Mouse (Mus musculus): ENCODE measurements at regions not wholly inside any gene's neighbourhood (a gene's known extent, or its start where the extent isn't known, plus 50 kb on each side); places are given as distances from the start of the nearest gene placed in this dataset.

- DNase-seq (ENCODE audit: low read depth): no peak
Observed at GRCm38 (mm10) chr1:51644399-51644798, 166.2 kb upstream of the Nabp1 start.

GRCm38 (mm10) chr1:51643640-51644039 lies 165.4 kb upstream of the Nabp1 start:
- no peak for DNase-seq (ENCODE audit: low read depth)

DNA sequence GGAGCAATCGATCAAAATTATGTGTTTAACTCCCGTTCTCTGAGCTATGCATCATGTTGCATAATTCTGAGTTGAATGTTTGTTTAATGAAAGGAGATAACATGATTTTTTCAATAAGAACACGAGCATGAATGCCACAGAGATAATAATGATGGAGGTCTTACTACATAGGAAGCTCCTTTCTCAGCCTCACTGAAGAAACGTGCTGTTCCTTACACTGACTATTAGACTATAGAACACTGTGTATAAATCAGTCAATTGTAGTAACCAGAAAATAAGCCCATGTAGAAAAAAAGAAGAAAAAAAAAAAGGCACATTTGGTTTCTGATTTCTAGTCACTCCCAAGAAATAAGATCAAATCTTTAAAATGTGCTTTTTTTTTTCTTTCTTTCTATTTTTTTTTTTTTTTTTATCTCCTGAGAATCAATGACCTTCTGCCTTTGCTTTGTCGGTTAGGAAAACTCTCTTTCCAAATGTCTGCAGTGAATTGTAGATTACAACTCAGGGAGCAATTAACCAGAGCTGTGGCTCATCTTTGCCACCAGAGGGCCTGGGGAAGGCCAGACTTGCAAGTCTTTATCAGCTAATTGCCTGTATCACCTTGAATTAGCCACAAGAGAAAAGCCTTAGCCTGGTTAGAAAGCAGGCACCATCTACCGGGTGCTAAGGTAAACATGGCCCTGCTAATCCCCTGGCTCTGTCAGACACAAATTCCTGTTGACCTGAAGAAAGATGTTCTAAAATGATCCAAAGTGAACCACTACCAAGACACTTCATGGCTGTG lies 160.5 kb upstream of the Nabp1 start:
- DNase-seq (ENCODE audit: low read depth): no peak

- DNase-seq (ENCODE audit: low read depth): no peak
Observed at GRCm38 (mm10) chr1:51635881-51636515, 157.8 kb upstream of the Nabp1 start.

DNA sequence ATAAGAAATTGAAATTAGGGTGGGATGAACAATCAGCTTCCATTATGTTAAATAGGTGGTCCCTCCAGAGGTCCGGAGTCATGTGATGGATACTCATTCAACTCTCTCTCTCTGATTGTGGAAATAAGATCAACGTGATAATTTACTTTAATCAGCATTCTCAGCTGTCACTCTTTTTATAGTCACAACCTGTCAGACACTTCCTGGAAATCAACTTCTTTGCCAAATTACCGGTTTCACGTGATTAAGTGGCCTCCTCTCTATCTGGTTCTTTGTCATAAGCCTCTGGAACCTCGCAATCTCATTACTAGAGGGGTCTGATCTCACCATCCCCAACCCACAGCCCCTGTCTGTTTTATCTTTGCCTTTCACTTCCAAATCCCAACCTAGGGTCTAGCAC lies 155.6 kb upstream of the Nabp1 start:
- no peak for DNase-seq (ENCODE audit: low read depth)

- no peak for DNase-seq (ENCODE audit: low read depth)
Observed at GRCm38 (mm10) chr1:51632851-51633250, 154.6 kb upstream of the Nabp1 start.

- no peak for DNase-seq (ENCODE audit: low read depth)
Observed at GRCm38 (mm10) chr1:51629848-51630247, 151.6 kb upstream of the Nabp1 start.

GRCm38 (mm10) chr1:51628137-51628793 lies 150.0 kb upstream of the Nabp1 start:
- peak; percentile 59 for DNase-seq (ENCODE audit: low read depth)

- DNase-seq (ENCODE audit: low read depth): no peak
Observed at GRCm38 (mm10) chr1:51626303-51626702, 148.1 kb upstream of the Nabp1 start.

GRCm38 (mm10) chr1:51625079-51625478 lies 146.9 kb upstream of the Nabp1 start:
- DNase-seq (ENCODE audit: low read depth): no peak

GRCm38 (mm10) chr1:51624551-51624950 lies 146.3 kb upstream of the Nabp1 start:
- no peak for DNase-seq (ENCODE audit: low read depth)

- DNase-seq (ENCODE audit: low read depth): no peak
Observed at GRCm38 (mm10) chr1:51622986-51623385, 144.8 kb upstream of the Nabp1 start.

DNA sequence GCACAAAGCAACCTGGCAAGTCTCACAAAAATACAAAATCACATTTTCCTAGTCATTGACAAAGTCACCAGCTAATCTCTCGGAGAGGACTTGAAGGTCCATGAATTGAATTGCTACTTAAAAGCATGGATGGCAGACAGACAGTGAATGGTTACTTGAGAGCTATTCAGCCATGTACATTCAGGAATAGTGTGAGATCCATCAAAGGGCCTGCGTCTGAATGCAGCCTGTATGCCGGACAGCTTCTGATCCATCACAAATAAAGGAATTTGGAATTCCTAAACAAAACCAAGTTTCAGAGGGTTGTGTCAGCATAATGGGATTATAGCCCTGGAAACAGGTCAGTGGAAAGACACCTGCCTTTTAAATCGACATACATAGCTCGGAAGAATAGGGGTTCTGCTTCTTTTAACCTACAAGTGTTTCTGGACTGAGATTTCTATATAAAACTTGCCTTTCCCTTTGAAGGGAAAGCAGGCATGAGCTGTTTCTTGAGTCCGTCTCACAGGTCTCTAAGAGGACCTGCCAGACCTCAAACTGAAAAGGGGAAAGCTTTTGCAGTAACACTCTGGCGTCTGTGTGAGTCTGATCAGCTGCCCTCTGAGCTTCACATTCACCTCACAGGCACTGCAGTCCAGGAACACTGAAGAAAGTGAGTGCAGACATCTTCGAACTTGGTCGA lies 144.1 kb upstream of the Nabp1 start:
- DNase-seq (ENCODE audit: low read depth): no peak

DNA sequence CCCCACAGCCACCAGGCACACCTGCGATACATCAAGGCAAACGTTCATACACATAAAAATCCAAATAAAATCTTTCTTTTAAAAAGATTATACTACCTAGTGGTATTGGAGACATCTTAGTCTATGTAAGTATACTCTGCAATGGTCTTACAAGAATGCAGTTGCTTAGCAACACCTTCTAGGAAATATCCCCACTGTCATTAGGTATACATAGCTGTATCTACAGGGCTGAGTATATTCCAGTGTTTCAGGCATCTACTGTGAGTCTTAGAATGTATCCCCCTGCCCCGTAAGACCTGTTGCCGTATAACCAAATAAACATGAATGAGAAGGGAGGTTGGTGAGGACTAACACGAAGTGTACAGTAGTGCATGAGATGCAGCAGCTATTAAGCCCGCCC lies 142.8 kb upstream of the Nabp1 start:
- DNase-seq (ENCODE audit: low read depth): no peak

DNA sequence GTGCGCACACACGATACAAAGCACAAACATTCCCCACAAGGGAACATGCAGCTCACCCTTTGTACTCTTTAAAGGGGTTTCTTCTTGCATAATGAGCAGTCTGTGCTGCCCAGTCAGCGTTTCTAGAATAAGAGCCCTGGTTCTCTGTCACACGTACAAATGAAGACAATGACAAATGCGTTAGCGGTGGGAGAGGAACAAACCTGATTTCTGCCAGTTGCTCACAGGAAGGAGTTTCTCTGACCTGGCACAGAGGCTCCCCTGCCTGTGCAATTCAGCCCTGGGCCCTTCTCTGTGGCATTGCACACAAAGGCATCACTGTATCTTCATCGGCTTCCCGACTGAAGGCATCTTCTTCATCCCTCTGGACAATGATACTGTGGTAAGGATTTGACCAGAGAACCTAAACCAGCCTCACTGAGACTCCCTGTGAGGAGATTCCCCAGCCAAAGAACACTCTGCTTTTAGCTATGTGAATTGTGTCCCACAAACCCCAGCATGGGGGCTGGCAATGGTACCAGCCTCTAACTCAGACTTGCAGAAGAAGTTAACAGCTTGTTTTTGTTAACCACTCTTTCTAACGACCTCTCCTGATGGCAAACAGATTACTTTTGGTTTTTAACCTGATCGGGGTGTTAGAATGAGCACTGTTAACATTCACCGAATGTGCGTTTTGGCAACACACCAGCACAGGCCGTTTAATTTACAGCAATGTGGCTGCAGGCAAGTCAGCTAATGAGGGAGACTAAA lies 139.5 kb upstream of the Nabp1 start:
- DNase-seq (ENCODE audit: low read depth): no peak

DNA sequence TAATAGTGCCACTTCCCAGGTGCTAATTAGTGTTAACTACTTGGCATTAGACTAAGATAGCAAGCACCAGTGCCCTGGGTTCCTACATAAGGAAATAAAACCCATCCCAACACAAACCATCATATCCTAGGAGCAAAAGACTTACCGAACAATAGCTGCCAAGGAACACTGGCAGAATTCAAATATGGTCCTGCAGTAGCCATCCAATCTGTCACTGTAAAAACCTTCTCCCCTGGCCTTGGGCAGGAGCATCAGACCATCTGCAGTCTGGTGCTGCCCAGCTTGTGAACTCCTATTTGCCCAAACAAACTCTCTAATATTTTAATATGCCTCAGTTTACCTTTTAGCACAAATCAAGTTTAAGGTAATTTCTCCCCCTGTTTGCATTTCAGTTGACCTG lies 137.9 kb upstream of the Nabp1 start:
- DNase-seq (ENCODE audit: low read depth): no peak

DNA sequence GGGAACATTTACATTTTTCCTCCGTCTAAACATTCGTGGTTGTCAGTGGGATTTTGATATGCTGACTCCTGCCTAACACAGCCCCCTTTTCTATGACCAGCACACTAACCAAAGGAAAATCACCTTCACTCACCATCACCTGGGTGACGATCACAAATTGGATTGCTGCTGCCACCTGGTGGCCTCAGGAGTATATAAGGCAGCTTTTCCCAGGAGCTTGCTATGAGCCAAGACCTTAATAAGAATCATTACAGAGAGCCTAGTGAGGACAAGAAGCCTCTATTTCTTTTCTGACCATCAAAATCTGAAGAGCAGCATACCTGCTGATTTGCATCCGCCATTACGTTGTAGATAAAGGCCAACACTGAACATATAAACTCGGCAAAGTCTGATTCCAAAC lies 137.3 kb upstream of the Nabp1 start:
- no peak for DNase-seq (ENCODE audit: low read depth)

GRCm38 (mm10) chr1:51614700-51615099 lies 136.5 kb upstream of the Nabp1 start:
- no peak for DNase-seq (ENCODE audit: low read depth)

GRCm38 (mm10) chr1:51609295-51609694 lies 131.1 kb upstream of the Nabp1 start:
- no peak for DNase-seq (ENCODE audit: low read depth)

- no peak for DNase-seq (ENCODE audit: low read depth)
Observed at GRCm38 (mm10) chr1:51607437-51607855, 129.2 kb upstream of the Nabp1 start.

DNA sequence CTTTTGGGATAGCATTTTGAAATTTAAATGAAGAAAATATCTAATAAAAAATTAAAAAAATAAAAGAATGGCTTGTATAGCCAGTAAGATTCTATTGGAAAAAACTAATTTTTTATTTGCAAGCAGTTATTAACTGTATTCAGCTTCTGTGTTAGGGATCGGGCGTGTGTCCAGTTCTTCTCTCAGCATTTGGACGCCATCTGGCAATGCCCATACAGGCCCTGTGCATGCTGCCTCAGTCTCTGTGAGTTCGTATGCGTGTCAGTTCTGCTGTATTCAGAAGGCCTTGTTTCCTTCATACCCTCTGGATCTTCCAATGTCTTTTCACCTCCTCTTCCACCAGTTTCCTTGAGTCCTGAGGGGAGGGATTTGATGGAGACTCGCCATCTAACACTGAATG lies 123.8 kb upstream of the Nabp1 start:
- no peak for DNase-seq (ENCODE audit: low read depth)

DNA sequence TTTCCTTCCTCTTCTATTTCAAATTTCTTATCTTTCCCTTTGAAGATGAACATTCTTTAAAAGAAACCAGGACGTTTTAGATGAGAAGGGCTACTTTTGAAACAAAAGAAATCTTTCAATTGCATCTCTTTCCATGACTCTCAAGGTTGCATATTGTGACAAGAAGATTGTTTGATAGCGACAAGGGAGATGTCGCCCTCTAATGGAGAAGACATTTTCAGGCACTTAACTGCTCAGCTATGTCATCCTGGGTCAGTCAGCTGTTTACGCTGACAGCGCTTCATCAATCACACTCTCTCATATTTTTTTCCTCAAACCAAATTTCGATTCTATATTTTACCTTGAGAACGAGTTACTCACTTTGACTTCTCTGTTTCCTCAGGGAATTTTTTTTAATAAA lies 122.2 kb upstream of the Nabp1 start:
- no peak for DNase-seq (ENCODE audit: low read depth)
